Mouse (Mus musculus) heart, embryonic 13.5 days (tissue): ENCODE data around the gene Ltbp2. TPM values are rescaled to one million over a fixed set of nuclear protein-coding genes. Genes with fewer than 3 reads are reported as not detected.
A peak's percentile ranks its signal among the peaks of the same experiment; 100 is the strongest.

Source experiments
- ATAC-seq: fragments of 200-750 bp; cut with Nextera tagmentation; 2 replicates; pipeline ENCODE4 v1.8.0; 2017; ENCODE audit warnings: moderate TSS enrichment; ENCODE audit not compliant: insufficient number of reproducible peaks, low FRiP score, low TSS enrichment; ENCODE audit errors: extremely low read depth
- H3K27ac ChIP-seq: fragments of 300-500 bp; sonication (generic); replicated peaks from 2 replicates; pipeline ENCODE4 v1.5.1; 2015; ENCODE audit warnings: moderate library complexity, mild to moderate bottlenecking, inconsistent platforms
- H3K27me3 ChIP-seq: fragments of 300-500 bp; sonication (generic); replicated peaks from 2 replicates; pipeline ENCODE4 v1.6.1; 2015; ENCODE audit warnings: mild to moderate bottlenecking, inconsistent platforms
- H3K36me3 ChIP-seq: fragments of 300-500 bp; sonication (generic); 2 replicates; pipeline ENCODE4 v1.6.1; 2015; ENCODE audit warnings: mild to moderate bottlenecking, inconsistent platforms
- H3K4me1 ChIP-seq: fragments of 300-500 bp; sonication (generic); 2 replicates; pipeline ENCODE4 v1.6.1; 2015; ENCODE audit warnings: inconsistent platforms
- H3K4me2 ChIP-seq: fragments of 300-500 bp; sonication (generic); 2 replicates; pipeline ENCODE4 v1.6.1; 2015; ENCODE audit warnings: inconsistent platforms, mild to moderate bottlenecking, moderate library complexity
- H3K4me3 ChIP-seq: fragments of 300-500 bp; sonication (generic); 2 replicates; pipeline ENCODE4 v1.5.1; 2015; ENCODE audit warnings: moderate library complexity, mild to moderate bottlenecking, inconsistent platforms
- H3K9ac ChIP-seq: fragments of 300-500 bp; sonication (generic); 2 replicates; pipeline ENCODE4 v1.6.1; 2015; ENCODE audit warnings: inconsistent platforms, mild to moderate bottlenecking, moderate library complexity
- H3K9me3 ChIP-seq: fragments of 300-500 bp; sonication (generic); 2 replicates; pipeline ENCODE4 v1.6.1; 2016; ENCODE audit warnings: inconsistent platforms
- WGBS: fragments of 180-500 bp; shearing (Covaris S2); methylation state at CpG from one replicate; pipeline ENCODE4 v1.1.7; 2015; ENCODE audit warnings: mixed read lengths; 5-methylcytosine and 5-hydroxymethylcytosine counted together
- polyA plus RNA-seq: library from polyadenylated mRNA; unstranded; fragments of >200 nt; fragmentation: Nextera tagmentation; extraction: Ambion mirVana; gene quantifications from 2 replicates; pipeline ENCODE4 v1.2.1, GENCODE M21; 2015

Ltbp2 gene
- polyA plus RNA-seq, 1 experiment from 2014 or later = 1.8 TPM

DNA sequence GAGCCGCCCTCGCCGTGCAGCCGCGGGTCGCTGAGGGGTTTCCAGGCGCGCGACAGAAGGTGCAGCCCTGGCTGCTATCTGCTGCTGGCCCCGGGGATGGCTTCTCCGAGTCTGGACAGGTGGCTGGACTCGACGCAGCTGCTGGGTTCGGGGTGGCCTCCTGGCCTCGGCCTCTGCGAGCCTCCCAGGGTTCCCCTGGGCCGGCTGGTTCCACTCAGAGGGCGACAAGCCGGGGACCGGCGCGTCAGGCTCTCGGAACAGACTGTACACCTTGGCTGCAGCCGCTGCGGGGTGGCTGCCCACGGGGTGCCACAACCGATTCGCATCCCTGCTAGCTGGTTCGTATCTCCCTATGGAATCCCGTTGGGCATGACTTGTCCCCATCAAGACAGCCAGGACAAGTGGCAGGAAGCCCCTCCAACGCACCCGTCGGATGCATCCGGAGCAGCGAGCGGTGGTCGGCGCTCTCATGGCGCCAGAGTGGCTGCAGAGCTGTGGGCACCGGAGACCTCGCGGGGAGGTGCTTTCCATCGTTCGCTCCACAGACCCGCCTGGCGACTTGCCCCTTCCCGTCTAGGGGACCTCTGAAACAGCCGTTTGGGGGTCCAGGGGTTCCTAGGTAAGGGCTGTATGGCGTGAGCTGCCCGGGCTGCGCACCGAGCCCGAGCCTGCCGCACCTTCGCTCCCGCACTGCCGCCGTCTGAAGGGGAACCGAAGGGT lies 411 bp downstream of the Ltbp2 start:
- no peak for ATAC-seq
- Histone ChIP-seq H3K9me3 (no peaks in the 10 kb centered on the region), H3K4me1 (peaks cover 19% of the 10 kb centered on the region), H3K4me3 (peak overlapping the region; percentile 56), H3K4me2 (peak overlapping the region; percentile 81), H3K9ac (peak overlapping the region; percentile 65), H3K27me3 (peaks cover 83% of the 10 kb centered on the region), H3K27ac (no peak overlapping the region), H3K36me3 (no peaks in the 10 kb centered on the region)
- under 1% methylated on average over 59 of the region's 59 CpGs for WGBS

DNA sequence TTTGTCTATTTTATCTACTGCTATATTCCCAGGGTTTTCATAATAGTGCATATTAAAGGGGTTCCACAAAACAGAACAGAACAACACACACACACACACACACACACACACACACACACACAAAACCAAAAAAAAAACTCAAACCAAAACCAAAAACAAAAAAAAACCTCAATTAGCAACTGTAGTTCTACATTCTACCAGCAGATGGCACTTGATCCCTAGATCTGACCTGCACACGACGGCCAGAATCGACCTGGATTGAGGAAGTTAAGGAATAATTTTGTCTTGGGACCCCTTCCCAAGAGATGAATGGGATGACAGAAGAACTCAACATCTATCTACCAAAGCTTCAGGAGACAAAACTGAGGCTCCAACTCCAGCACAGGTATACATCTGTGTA lies 2.9 kb downstream of the Ltbp2 start:
- no peak overlapping the region for H3K4me3 ChIP-seq

DNA sequence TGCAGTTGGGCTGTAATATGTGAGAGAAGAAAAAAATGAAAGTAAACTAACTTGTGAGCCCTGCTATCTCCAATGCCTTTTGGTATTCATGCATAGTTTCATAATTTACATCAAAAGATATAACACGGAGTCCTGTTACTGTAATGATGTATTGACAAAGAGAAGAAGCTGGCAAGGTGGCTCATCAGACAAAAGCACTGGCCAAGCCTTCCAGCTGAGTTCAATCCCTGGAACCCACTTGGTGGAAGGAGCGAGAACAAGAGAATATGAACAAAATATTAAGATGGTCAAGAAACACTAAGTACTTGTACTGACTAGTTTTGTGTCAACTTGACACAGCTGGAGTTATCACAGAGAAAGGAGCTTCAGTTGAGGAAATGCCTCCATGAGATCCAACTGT lies 4.0 kb downstream of the Ltbp2 start:
- Histone ChIP-seq H3K9me3 (no peaks in the 10 kb centered on the region), H3K4me2 (no peak overlapping the region), H3K27ac (no peak overlapping the region), H3K9ac (no peak overlapping the region), H3K36me3 (no peaks in the 10 kb centered on the region), H3K4me1 (peaks cover 19% of the 10 kb centered on the region), H3K27me3 (peaks cover 80% of the 10 kb centered on the region), H3K4me3 (no peak overlapping the region)
- 54% methylated on average over 2 of the region's 2 CpGs for WGBS
- ATAC-seq = no peak

More for the DNA sequence above, 2.9 kb downstream of the Ltbp2 start:
- no peak for ATAC-seq
- Histone ChIP-seq H3K9ac (no peak overlapping the region), H3K4me2 (no peak overlapping the region), H3K36me3 (no peaks in the 10 kb centered on the region), H3K27ac (no peak overlapping the region), H3K9me3 (no peaks in the 10 kb centered on the region), H3K4me1 (peaks cover 19% of the 10 kb centered on the region), H3K27me3 (peaks cover 83% of the 10 kb centered on the region)
- WGBS = 1% methylated on average over 3 of the region's 3 CpGs

DNA sequence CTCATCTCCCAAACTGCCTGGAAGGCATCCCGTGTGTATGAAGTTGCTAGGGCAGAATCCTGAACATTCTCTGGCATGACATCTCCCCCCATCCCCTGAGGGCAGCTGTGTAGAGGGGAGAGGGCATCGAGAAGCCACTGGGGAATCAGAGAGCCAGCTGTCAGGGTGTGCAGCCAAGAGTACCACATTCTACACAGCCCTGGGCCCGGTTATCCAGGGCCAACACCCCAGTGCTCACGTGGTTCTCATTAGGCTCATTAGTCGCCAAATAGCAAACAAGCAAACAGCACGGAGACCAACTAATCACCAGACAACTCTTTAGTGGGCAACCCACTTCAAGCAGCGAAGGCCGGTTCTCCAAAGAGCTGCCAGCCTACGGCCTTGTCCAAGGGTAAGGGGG lies 10.9 kb downstream of the Ltbp2 start:
- H3K9ac ChIP-seq = no peak overlapping the region
- H3K27me3 ChIP-seq = peaks cover 55% of the 10 kb centered on the region
- H3K4me2 ChIP-seq = no peak overlapping the region
- H3K9me3 ChIP-seq = no peaks in the 10 kb centered on the region
- H3K36me3 ChIP-seq = no peaks in the 10 kb centered on the region
- no peak for ATAC-seq
- H3K4me1 ChIP-seq = no peaks in the 10 kb centered on the region
- 79% methylated on average over 9 of the region's 9 CpGs for WGBS
- H3K27ac ChIP-seq = no peak overlapping the region
- H3K4me3 ChIP-seq = no peak overlapping the region

DNA sequence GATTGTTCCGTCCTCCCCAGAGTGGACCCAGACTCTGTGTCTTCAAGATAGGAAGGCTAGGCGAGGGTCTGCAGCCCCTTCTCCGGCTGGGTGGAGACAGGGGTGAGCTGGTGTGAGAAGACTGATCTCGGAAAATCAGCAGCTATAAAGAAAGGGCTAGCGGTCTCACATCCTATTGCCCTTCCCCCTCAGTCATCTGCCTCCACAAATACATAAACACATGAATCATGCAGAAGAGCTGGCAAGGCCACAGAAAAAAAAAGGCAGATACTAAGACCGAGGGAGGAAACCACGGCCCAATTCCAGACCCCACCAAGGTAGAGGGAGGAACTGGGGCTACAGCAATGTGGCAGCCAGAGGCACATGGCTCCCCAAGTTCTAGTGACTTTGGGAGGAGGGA lies 11.5 kb downstream of the Ltbp2 start:
- no peak overlapping the region for H3K4me3 ChIP-seq
- no peaks in the 10 kb centered on the region for H3K9me3 ChIP-seq
- H3K36me3 ChIP-seq = no peaks in the 10 kb centered on the region
- H3K4me2 ChIP-seq = no peak overlapping the region
- 50% methylated on average over 7 of the region's 7 CpGs for WGBS
- H3K9ac ChIP-seq = no peak overlapping the region
- H3K27ac ChIP-seq = no peak overlapping the region
- peaks cover 51% of the 10 kb centered on the region for H3K27me3 ChIP-seq
- ATAC-seq = no peak
- no peaks in the 10 kb centered on the region for H3K4me1 ChIP-seq

DNA sequence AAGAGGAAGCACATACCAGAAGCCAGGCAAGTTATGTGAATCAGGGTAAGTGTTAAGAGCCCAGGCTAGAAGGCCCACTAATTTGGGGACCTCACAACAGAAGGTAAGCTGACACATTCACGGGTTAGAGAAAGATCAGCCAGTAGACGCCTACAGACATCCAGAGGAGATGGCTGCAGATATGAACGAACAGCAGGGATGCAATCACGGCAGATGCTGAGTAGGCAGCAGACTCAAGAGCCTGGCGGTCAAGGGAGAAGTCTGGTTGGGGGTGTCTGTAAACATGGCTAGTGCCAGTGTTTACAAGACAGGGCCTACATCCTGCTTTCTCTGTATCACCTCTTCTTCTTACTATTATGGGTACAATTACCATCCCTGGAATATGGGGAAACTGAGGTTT lies 13.1 kb downstream of the Ltbp2 start:
- no peaks in the 10 kb centered on the region for H3K9me3 ChIP-seq
- no peak for ATAC-seq
- 69% methylated on average over 5 of the region's 5 CpGs for WGBS
- H3K4me1 ChIP-seq = no peaks in the 10 kb centered on the region
- H3K4me2 ChIP-seq = no peak overlapping the region
- no peak overlapping the region for H3K4me3 ChIP-seq
- peaks cover 43% of the 10 kb centered on the region for H3K27me3 ChIP-seq
- H3K27ac ChIP-seq = no peak overlapping the region
- no peaks in the 10 kb centered on the region for H3K36me3 ChIP-seq
- H3K9ac ChIP-seq = no peak overlapping the region

DNA sequence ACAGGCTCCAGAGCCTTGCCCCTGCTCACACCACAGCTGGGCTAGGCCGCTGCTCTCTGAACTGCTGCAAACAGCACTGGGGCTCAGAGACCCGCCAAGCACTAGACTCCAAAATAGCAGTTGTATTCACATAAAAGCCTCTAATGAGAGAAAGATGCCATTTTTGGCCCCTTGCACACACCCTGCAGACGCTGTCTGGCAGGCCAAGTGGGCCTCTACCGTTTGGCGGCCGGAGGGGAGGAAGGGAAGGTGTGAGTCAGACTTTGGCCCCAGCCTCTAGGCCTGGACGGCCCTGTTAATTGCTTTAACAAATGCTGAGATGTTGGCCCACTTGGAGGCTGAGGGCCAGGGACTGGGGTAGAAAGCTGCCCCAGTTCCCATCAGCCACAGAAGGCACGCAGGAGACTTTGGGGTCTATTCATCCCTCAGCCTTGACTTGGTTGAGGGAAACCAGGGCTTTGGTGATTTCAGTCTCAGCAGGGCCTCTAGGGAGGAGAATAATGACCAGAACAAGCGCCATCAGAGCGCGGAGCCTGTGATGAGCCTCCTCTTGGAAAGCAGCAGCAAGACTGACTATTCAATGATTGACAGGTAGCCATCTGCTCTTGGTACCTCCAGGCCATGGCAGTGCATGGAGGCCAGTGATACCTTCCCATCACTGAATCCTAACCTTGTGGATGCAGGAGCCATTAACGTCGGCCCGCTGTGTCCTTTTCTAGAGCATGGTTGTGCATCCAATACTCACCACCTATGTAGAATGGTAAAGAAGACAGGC lies 14.0 kb downstream of the Ltbp2 start:
- no peak for ATAC-seq
- Histone ChIP-seq H3K9me3 (no peaks in the 10 kb centered on the region), H3K4me3 (no peak overlapping the region), H3K27me3 (peaks cover 40% of the 10 kb centered on the region), H3K4me2 (no peak overlapping the region), H3K36me3 (no peaks in the 10 kb centered on the region), H3K9ac (no peak overlapping the region), H3K27ac (peak overlapping the region; percentile 32; the same call in 1 of the 2 replicates), H3K4me1 (no peaks in the 10 kb centered on the region)
- 74% methylated on average over 14 of the region's 14 CpGs for WGBS

DNA sequence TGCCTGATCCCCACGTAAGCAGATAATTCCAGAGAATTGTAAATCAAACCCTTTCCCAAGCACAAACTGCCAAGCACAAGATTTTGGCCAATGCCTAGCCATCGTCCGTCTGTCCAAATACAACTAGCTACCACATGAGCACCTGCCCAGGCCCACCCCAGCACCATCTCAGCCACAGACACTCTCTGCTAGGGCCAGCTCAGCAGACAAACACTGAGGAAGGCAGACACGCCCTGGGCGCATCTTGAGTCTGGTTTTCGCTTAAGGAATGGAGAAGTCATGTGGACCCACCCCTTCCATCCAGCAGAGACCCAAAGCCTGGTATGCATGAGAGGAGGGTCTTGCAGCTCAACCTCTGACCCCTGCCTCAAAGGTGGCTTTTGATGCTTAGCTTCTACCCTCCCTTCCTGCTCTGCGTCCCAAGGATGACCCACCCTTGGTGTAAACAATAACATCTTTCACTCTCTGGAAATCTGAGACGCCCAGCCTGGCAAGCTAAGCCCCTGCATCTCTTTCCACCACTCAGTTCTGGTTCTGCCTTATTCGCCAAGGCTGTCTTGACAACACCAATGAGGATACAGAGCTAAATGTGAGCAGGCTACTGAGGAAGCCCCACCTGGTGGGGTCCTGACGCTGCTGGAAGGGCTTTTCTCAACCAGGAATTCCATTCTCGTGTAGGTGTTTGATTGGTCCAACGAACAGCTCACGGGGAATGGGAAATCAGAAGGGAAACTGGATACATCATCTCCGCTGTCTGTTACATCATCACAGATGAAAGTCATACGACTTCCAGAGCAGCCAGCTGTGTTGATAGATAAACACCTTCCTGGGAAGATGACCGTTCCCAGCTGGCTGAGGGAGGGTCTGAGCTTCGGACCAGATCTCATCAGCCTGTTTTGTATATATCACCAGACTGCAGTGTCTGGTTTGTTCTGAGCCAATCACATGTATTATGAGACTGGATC lies 17.9 kb downstream of the Ltbp2 start:
- peaks cover 19% of the 10 kb centered on the region; the same call in 1 of the 2 replicates for H3K27me3 ChIP-seq
- H3K9ac ChIP-seq = no peak overlapping the region
- H3K4me2 ChIP-seq = no peak overlapping the region
- ATAC-seq = no peak
- 51% methylated on average over 17 of the region's 17 CpGs for WGBS
- no peaks in the 10 kb centered on the region for H3K36me3 ChIP-seq
- no peak overlapping the region for H3K27ac ChIP-seq
- no peaks in the 10 kb centered on the region for H3K4me1 ChIP-seq
- H3K4me3 ChIP-seq = no peak overlapping the region
- no peaks in the 10 kb centered on the region for H3K9me3 ChIP-seq

DNA sequence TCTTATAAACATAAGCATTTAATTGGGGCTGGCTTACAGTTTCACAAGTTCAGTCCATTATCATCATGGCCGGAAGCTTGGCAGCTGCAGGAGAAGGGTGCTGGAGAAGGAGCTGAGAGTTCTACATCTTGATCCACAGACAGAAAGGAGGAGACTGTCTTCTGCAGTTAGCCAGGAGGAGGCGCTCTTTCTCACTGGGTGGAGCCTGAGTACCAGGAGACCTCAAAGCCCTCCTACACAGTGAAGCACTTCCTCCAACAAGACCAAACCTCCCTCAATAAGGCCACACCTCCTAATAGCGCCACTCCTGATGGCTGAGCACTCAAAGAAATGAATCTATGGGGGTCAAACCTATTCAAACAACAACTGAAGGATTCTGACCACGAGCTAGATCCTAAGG lies 18.6 kb downstream of the Ltbp2 start:
- no peaks in the 10 kb centered on the region for H3K36me3 ChIP-seq
- no peak overlapping the region for H3K27ac ChIP-seq
- WGBS = 65% methylated on average over 4 of the region's 4 CpGs
- no peak overlapping the region for H3K4me3 ChIP-seq
- H3K27me3 ChIP-seq = peaks cover 19% of the 10 kb centered on the region; the same call in 1 of the 2 replicates
- no peaks in the 10 kb centered on the region for H3K9me3 ChIP-seq
- H3K4me2 ChIP-seq = no peak overlapping the region
- ATAC-seq = no peak
- H3K9ac ChIP-seq = no peak overlapping the region
- H3K4me1 ChIP-seq = peaks cover 1% of the 10 kb centered on the region

DNA sequence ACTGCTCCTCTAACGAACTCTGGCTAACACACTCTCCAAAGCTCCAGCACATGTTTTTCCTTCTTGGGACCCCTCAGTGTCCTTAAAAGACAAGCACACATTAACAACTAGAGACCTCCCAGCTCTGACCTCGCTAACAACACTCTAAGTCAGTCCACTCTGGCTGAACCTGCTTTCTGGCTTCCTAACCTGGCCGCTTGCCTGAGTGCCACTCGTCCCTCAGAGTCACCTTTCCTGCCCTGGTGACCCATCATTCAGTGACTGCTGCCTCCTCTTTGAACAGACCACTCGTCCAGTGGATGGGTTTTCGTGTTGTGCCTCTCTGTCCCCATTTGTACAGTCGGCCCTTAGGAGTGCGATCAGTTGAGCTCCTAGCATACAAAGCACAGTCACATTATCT lies 19.8 kb downstream of the Ltbp2 start:
- H3K9me3 ChIP-seq = no peaks in the 10 kb centered on the region
- no peak overlapping the region for H3K9ac ChIP-seq
- peaks cover 9% of the 10 kb centered on the region for H3K4me1 ChIP-seq
- peaks cover 23% of the 10 kb centered on the region; the same call in 1 of the 2 replicates for H3K27me3 ChIP-seq
- H3K27ac ChIP-seq = no peak overlapping the region
- 63% methylated on average over 8 of the region's 8 CpGs for WGBS
- no peak overlapping the region for H3K4me2 ChIP-seq
- H3K4me3 ChIP-seq = no peak overlapping the region
- no peak for ATAC-seq
- no peaks in the 10 kb centered on the region for H3K36me3 ChIP-seq

DNA sequence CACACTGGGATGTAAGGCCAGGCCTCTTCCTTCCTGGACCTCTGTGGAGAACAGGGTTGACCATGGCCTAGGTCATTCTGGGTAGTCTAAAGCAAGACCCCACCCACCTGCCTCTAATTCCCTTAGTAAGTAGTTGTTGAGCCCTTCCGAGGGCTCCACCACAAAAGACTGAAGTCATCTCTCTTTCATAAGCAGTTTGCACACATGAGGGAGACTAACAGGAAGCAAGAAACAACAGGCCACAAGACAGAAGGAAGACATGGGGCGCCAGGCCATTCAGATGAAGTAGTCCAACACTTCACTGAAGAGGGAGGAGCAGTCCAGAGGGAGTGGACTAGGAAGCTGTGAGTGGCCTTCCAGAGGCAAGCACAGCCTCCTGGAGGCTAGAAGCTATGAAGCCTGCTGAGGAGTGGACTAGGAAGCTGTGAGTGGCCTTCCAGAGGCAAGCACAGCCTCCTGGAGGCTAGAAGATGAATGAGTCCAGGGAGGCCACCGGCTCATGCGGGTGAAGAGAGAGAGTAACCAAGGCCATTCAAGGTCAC lies 21.2 kb downstream of the Ltbp2 start:
- 81% methylated on average over 4 of the region's 4 CpGs for WGBS
- peaks cover 28% of the 10 kb centered on the region for H3K27me3 ChIP-seq
- no peak overlapping the region for H3K27ac ChIP-seq
- no peak overlapping the region for H3K4me3 ChIP-seq
- H3K9ac ChIP-seq = no peak overlapping the region
- no peaks in the 10 kb centered on the region for H3K9me3 ChIP-seq
- no peaks in the 10 kb centered on the region for H3K36me3 ChIP-seq
- no peak for ATAC-seq
- H3K4me1 ChIP-seq = peaks cover 13% of the 10 kb centered on the region
- no peak overlapping the region for H3K4me2 ChIP-seq
